Mouse (Mus musculus): ENCODE measurements around the gene Otub1. TPM values are rescaled to one million over a fixed set of nuclear protein-coding genes. Genes with fewer than 3 reads are reported as not detected.

Otub1 gene
- total and polyA plus RNA-seq, 3 experiments: 103 to 285 (median 194) TPM

DNA sequence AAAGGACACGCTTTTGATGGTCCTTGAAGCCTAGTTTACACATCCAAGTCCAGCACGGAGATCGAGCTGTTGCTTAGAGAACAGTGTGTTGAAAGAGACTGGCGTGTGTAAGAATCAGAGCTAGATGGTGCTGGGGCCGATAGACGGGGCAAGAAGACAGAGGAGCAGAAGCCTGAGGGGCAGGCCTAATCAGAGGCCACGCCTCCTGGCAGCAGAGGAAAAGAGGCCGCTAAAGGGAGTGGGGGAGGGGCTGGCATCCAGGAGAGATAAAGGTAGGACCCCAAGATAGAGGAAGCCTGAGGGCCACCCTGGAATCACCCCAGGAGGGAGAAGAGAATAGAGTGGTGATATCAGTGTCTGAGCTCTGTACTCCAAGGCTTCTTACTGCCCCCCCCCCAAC lies 34.7 kb downstream of the Otub1 start:
- Histone ChIP-seq H3K36me3 (ENCODE audit: control insufficient read depth in 1 of 2, insufficient read depth in 2 of 2, low read length in 2 of 2) (no peaks in the 10 kb centered on the region), H3K4me3 (ENCODE audit: control insufficient read depth in 1 of 2, insufficient read depth in 1 of 2, low read depth in 2 of 2, low read length in 2 of 2) (no peak overlapping the region), H3K79me2 (ENCODE audit: control insufficient read depth, insufficient read depth, low read length, poor library complexity) (no peaks in the 10 kb centered on the region), H3K9me3 (replicated peaks; ENCODE audit: insufficient read depth, low read length) (no peaks in the 10 kb centered on the region), H3K9ac (ENCODE audit: control insufficient read depth, low read depth, low read length, poor library complexity, severe bottlenecking) (no peak overlapping the region), H3K27me3 (ENCODE audit: control insufficient read depth in 1 of 2, insufficient read depth in 2 of 2, low read length in 2 of 2) (no peaks in the 10 kb centered on the region), H3K4me1 (ENCODE audit: control insufficient read depth in 1 of 2, insufficient read depth in 2 of 2, low read length in 2 of 2) (peaks cover 4 to 5% of the 10 kb centered on the region in 2 experiments; a peak in 3 of 4 replicates), H3K27ac (ENCODE audit: control insufficient read depth, low read depth, low read length) (no peak overlapping the region)
- TF ChIP-seq BHLHE40 (IDR thresholded peaks at IDR 0.05; ENCODE audit: borderline replicate concordance, low read depth, low read length): no peak
- TF ChIP-seq ZNF384 (IDR thresholded peaks at IDR 0.05; ENCODE audit: low read depth, low read length): no peak
- TF ChIP-seq E2F4 (IDR thresholded peaks at IDR 0.05; ENCODE audit: borderline replicate concordance, low read depth, low read length): no peak
- no peak for TF ChIP-seq TAL1 (IDR thresholded peaks at IDR 0.05; ENCODE audit: low read length)
- TF ChIP-seq UBTF (IDR thresholded peaks at IDR 0.05; ENCODE audit: borderline replicate concordance, insufficient read depth, low read depth, low read length): no peak
- TF ChIP-seq CHD1 (IDR thresholded peaks at IDR 0.05; ENCODE audit: low read depth, low read length): no peak
- TF ChIP-seq NELFE (IDR thresholded peaks at IDR 0.05; ENCODE audit: low read depth, low read length): no peak
- peak; percentile 54 for DNase-seq (ENCODE audit: low read depth, low spot score)

DNA sequence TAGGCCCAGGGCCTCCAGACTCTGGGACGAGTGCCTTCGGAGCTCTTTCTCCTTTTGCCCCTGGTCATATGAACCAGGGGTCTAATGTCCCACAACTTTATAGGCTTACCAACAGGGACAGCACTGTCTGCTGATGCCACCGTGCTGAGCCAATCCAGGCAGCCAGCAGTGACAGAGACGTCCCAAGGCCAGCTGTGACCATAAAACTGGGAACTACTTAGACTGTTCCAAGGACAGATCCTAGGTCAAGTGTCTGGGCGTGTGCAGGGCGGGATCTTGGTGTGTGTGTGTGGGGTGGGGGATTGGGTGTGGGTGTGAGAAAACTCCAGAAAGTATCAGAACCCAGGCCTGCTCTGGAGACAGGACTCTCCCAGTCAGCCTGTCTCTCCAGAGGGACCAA lies 35.2 kb downstream of the Otub1 start:
- Histone ChIP-seq H3K4me1 (ENCODE audit: control insufficient read depth in 1 of 2, insufficient read depth in 2 of 2, low read length in 2 of 2) (peaks cover 4 to 5% of the 10 kb centered on the region in 2 experiments; a peak in 3 of 4 replicates), H3K27ac (ENCODE audit: control insufficient read depth, low read depth, low read length) (no peak overlapping the region), H3K9ac (ENCODE audit: control insufficient read depth, low read depth, low read length, poor library complexity, severe bottlenecking) (no peak overlapping the region), H3K36me3 (ENCODE audit: control insufficient read depth in 1 of 2, insufficient read depth in 2 of 2, low read length in 2 of 2) (no peaks in the 10 kb centered on the region), H3K4me3 (ENCODE audit: control insufficient read depth in 1 of 2, insufficient read depth in 1 of 2, low read depth in 2 of 2, low read length in 2 of 2) (no peak overlapping the region), H3K9me3 (replicated peaks; ENCODE audit: insufficient read depth, low read length) (no peaks in the 10 kb centered on the region), H3K27me3 (ENCODE audit: control insufficient read depth in 1 of 2, insufficient read depth in 2 of 2, low read length in 2 of 2) (no peaks in the 10 kb centered on the region), H3K79me2 (ENCODE audit: control insufficient read depth, insufficient read depth, low read length, poor library complexity) (no peaks in the 10 kb centered on the region)
- TF ChIP-seq JUND (IDR thresholded peaks at IDR 0.05; ENCODE audit: low read depth, low read length) (no peak), RCOR1 (IDR thresholded peaks at IDR 0.05; ENCODE audit: low read depth, low read length) (no peak), MAFK (IDR thresholded peaks at IDR 0.05; ENCODE audit: borderline replicate concordance, low read depth, low read length) (no peak), USF2 (IDR thresholded peaks at IDR 0.05; ENCODE audit: borderline replicate concordance in 1 of 2, insufficient read depth in 1 of 2, low read depth in 1 of 2, low read length in 2 of 2) (no peak), EP300 (IDR thresholded peaks at IDR 0.05; ENCODE audit: low read depth in 1 of 2, low read length in 2 of 2) (no peak), NELFE (IDR thresholded peaks at IDR 0.05; ENCODE audit: low read depth, low read length) (no peak), SMC3 (IDR thresholded peaks at IDR 0.05; ENCODE audit: low read depth, low read length) (no peak), ZMIZ1 (IDR thresholded peaks at IDR 0.05; ENCODE audit: low read depth, low read length) (no peak)
- no peak for DNase-seq (ENCODE audit: low read depth, low spot score)

GRCm38 (mm10) chr19:7168423-7168822 lies 37.7 kb downstream of the Otub1 start:
- Histone ChIP-seq H3K9me3 (replicated peaks; ENCODE audit: insufficient read depth, low read length) (no peaks in the 10 kb centered on the region), H3K27me3 (ENCODE audit: control insufficient read depth in 1 of 2, insufficient read depth in 2 of 2, low read length in 2 of 2) (no peaks in the 10 kb centered on the region), H3K79me2 (ENCODE audit: control insufficient read depth, insufficient read depth, low read length, poor library complexity) (no peaks in the 10 kb centered on the region), H3K9ac (ENCODE audit: control insufficient read depth, low read depth, low read length, poor library complexity, severe bottlenecking) (no peak overlapping the region), H3K27ac (ENCODE audit: control insufficient read depth, low read depth, low read length) (no peak overlapping the region), H3K4me3 (ENCODE audit: control insufficient read depth in 1 of 2, insufficient read depth in 1 of 2, low read depth in 2 of 2, low read length in 2 of 2) (no peak overlapping the region), H3K4me1 (ENCODE audit: control insufficient read depth in 1 of 2, insufficient read depth in 2 of 2, low read length in 2 of 2) (peaks cover 4 to 5% of the 10 kb centered on the region in 2 experiments; a peak in 3 of 4 replicates), H3K36me3 (ENCODE audit: control insufficient read depth in 1 of 2, insufficient read depth in 2 of 2, low read length in 2 of 2) (no peaks in the 10 kb centered on the region)
- TF ChIP-seq SIN3A (IDR thresholded peaks at IDR 0.05; ENCODE audit: low read length): no peak
- TF ChIP-seq USF2 (IDR thresholded peaks at IDR 0.05; ENCODE audit: borderline replicate concordance in 1 of 2, insufficient read depth in 1 of 2, low read depth in 1 of 2, low read length in 2 of 2): no peak
- TF ChIP-seq NRF1 (IDR thresholded peaks at IDR 0.05; ENCODE audit: insufficient read depth, low read depth, low read length, poor library complexity, severe bottlenecking): no peak
- DNase-seq (ENCODE audit: low read depth, low spot score): no peak
